Mouse (Mus musculus) G1E (cell line): Measurements from ENCODE around the gene Nbl1.

Source experiments
- CTCF ChIP-seq: IDR thresholded peaks from 2 replicates; pipeline ENCODE4 v1.5.1; 2012; ENCODE audit warnings: low read depth, low read length, inconsistent platforms, mixed read lengths
- GATA1 ChIP-seq: IDR thresholded peaks from 2 replicates; pipeline ENCODE4 v1.6.1; 2012; ENCODE audit warnings: borderline replicate concordance, low read length, inconsistent platforms, mixed read lengths
- GATA2 ChIP-seq: IDR thresholded peaks from 2 replicates; pipeline ENCODE4 v1.6.1; 2012; ENCODE audit warnings: low read depth, low read length, inconsistent platforms, borderline replicate concordance
- TAL1 ChIP-seq: conservative IDR thresholded peaks from 2 replicates; pipeline ENCODE4 v1.6.1; 2012; ENCODE audit warnings: low read depth, low read length, inconsistent platforms, mixed read lengths

GRCm38 (mm10) chr4:139058029-139058428 lies 34.8 kb downstream of the Nbl1 start:
- TF ChIP-seq CTCF (no peak), TAL1 (no peak), GATA2 (no peak), GATA1 (no peak)
